Mouse (Mus musculus) thymus, adult 2 months (tissue): ENCODE measurements around the gene Dnah17.

Source experiments
- CTCF ChIP-seq: fragments of 200-500 bp; IDR thresholded peaks from 2 replicates; pipeline ENCODE4 v1.5.1; 2012; ENCODE audit warnings: mild to moderate bottlenecking, control low read depth, low read length, moderate library complexity, borderline replicate concordance; ENCODE audit not compliant: control insufficient read depth, poor library complexity, insufficient read depth; ENCODE audit errors: extremely low read depth
- POLR2A ChIP-seq: fragments of 200-500 bp; IDR thresholded peaks from 2 replicates; pipeline ENCODE4 v1.6.1; 2012; ENCODE audit warnings: mild to moderate bottlenecking, low read length, control low read depth, moderate library complexity; ENCODE audit not compliant: control insufficient read depth, poor library complexity, insufficient read depth; ENCODE audit errors: extremely low read depth

DNA sequence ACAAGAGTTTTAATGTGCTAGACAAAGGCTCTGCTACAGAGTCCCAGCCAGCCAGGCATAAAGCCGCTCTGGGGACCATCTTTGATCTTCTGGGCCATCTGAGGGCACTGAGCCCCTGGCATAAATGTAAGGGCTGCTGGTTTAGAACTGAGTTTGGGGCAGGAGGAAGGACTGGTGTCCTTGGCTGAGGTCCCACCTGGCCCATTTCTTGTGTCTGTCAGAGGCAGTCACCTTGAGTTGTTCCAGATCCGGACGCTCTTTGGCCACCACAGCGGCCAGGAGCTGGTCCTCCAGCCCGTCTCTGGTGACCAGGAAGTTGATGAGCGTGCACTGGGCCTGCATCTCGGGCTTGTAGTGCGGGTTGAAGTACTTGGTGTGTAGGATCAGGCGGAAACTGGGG, 87.6 kb downstream of the Dnah17 start:
- no peak for TF ChIP-seq CTCF
- TF ChIP-seq POLR2A: no peak
